Mouse (Mus musculus): ENCODE results near the gene Elovl1. TPM values are rescaled to one million over a fixed set of nuclear protein-coding genes. Genes with fewer than 3 reads are reported as not detected.

Elovl1 gene
- polyA plus RNA-seq, 1 experiment from 2014 or later, result 374 TPM

GRCm38 (mm10) chr4:118436820-118437603 lies 9.1 kb downstream of the Elovl1 start, which contains the start of gene Cdc20:
Cdc20 (minus strand) TSS chr4:118437352.
- H3K9ac ChIP-seq (ENCODE audit: low read length), result peak within 1 kb of the TSS; percentile 73

GRCm38 (mm10) chr4:118437829-118438253 lies 9.9 kb downstream of the Elovl1 start:
- no peak for ATAC-seq (ENCODE audit: low FRiP score, low TSS enrichment)
- no peak for TF ChIP-seq EP300 (optimal IDR thresholded peaks at IDR 0.05)
- no peak for TF ChIP-seq CTCF (IDR thresholded peaks at IDR 0.05; ENCODE audit: low read depth)
- Histone ChIP-seq H3K27me3 (ENCODE audit: control insufficient read depth, insufficient read depth, low read length) (no peaks in the 10 kb centered on the region), H3K4me1 (replicated peaks; ENCODE audit: control insufficient read depth, insufficient read depth) (peaks cover 7% of the 10 kb centered on the region; the same call in 1 of the 2 replicates), H3K4me3 (ENCODE audit: low read depth, low read length) (peak overlapping the region; percentile 52), H3K4me2 (replicated peaks; ENCODE audit: low read depth) (peak overlapping the region; percentile 55), H3K27ac (replicated peaks) (peak overlapping the region; percentile 88), H3K9ac (ENCODE audit: low read length) (peak overlapping the region; percentile 64), H3K9me3 (ENCODE audit: control insufficient read depth, low read length) (no peaks in the 10 kb centered on the region), H3K36me3 (ENCODE audit: control insufficient read depth, insufficient read depth, low read length) (no peaks in the 10 kb centered on the region; the same call in 1 of the 2 replicates)
- DNase-seq (ENCODE audit: low spot score), result no peak
- WGBS, result 5% methylated on average over 12 of the region's 12 CpGs

More at GRCm38 (mm10) chr4:118436820-118437603, 9.1 kb downstream of the Elovl1 start, which contains the start of gene Cdc20:
- Histone ChIP-seq H3K27me3 (ENCODE audit: control insufficient read depth, insufficient read depth, low read length) (no peaks in the 10 kb centered on the region), H3K4me3 (ENCODE audit: low read depth, low read length) (peak within 1 kb of the TSS; percentile 52), H3K4me1 (replicated peaks; ENCODE audit: control insufficient read depth, insufficient read depth) (peaks cover 7% of the 10 kb centered on the region; the same call in 1 of the 2 replicates), H3K27ac (replicated peaks) (peak within 1 kb of the TSS; percentile 88), H3K4me2 (replicated peaks; ENCODE audit: low read depth) (peak within 1 kb of the TSS; percentile 90), H3K36me3 (ENCODE audit: control insufficient read depth, insufficient read depth, low read length) (peaks cover 7% of the 10 kb centered on the region), H3K9me3 (ENCODE audit: control insufficient read depth, low read length) (no peaks in the 10 kb centered on the region)
- ATAC-seq (ENCODE audit: low FRiP score, low TSS enrichment) (peak; percentile 96), DNase-seq (ENCODE audit: low spot score) (peak; percentile 91)
- peak; percentile 90 for TF ChIP-seq EP300 (optimal IDR thresholded peaks at IDR 0.05)
- TF ChIP-seq CTCF (IDR thresholded peaks at IDR 0.05; ENCODE audit: low read depth), result peak; percentile 4; the same call in 1 of the 2 replicates
- WGBS, result under 1% methylated on average over 65 of the region's 67 CpGs

- DNase-seq (ENCODE audit: low spot score) (no peak), ATAC-seq (ENCODE audit: low FRiP score, low TSS enrichment) (no peak)
- WGBS, result 57% methylated on average over 10 of the region's 10 CpGs
- TF ChIP-seq CTCF (IDR thresholded peaks at IDR 0.05; ENCODE audit: low read depth), result no peak
- no peak for TF ChIP-seq EP300 (optimal IDR thresholded peaks at IDR 0.05)
- Histone ChIP-seq H3K4me1 (replicated peaks; ENCODE audit: control insufficient read depth, insufficient read depth) (no peaks in the 10 kb centered on the region), H3K4me3 (ENCODE audit: low read depth, low read length) (no peak overlapping the region), H3K9me3 (ENCODE audit: control insufficient read depth, low read length) (no peaks in the 10 kb centered on the region), H3K27me3 (ENCODE audit: control insufficient read depth, insufficient read depth, low read length) (no peaks in the 10 kb centered on the region), H3K36me3 (ENCODE audit: control insufficient read depth, insufficient read depth, low read length) (no peaks in the 10 kb centered on the region), H3K9ac (ENCODE audit: low read length) (no peak overlapping the region), H3K27ac (replicated peaks) (peak overlapping the region; percentile 31; the same call in 1 of the 2 replicates), H3K4me2 (replicated peaks; ENCODE audit: low read depth) (no peak overlapping the region)
Measured at GRCm38 (mm10) chr4:118445088-118445487, 17.2 kb downstream of the Elovl1 start.

- ATAC-seq (ENCODE audit: low FRiP score, low TSS enrichment), result peak; percentile 86
- H3K9me3 ChIP-seq (ENCODE audit: control insufficient read depth, low read length), result no peaks in the 10 kb centered on the region
- TF ChIP-seq CTCF (IDR thresholded peaks at IDR 0.05; ENCODE audit: low read depth), result peak; percentile 62
- TF ChIP-seq EP300 (optimal IDR thresholded peaks at IDR 0.05), result no peak
- peak overlapping the region; percentile 47 for H3K9ac ChIP-seq (ENCODE audit: low read length)
- H3K27ac ChIP-seq (replicated peaks), result peak overlapping the region; percentile 73
- no peaks in the 10 kb centered on the region for H3K4me1 ChIP-seq (replicated peaks; ENCODE audit: control insufficient read depth, insufficient read depth)
- 19% methylated on average over 18 of the region's 18 CpGs for WGBS
- peak; percentile 75 for DNase-seq (ENCODE audit: low spot score)
- H3K27me3 ChIP-seq (ENCODE audit: control insufficient read depth, insufficient read depth, low read length), result no peaks in the 10 kb centered on the region
- peak overlapping the region; percentile 28 for H3K4me3 ChIP-seq (ENCODE audit: low read depth, low read length)
- H3K4me2 ChIP-seq (replicated peaks; ENCODE audit: low read depth), result peak overlapping the region; percentile 59
- no peaks in the 10 kb centered on the region for H3K36me3 ChIP-seq (ENCODE audit: control insufficient read depth, insufficient read depth, low read length)
Measured at GRCm38 (mm10) chr4:118445781-118446414, 18.0 kb downstream of the Elovl1 start.

GRCm38 (mm10) chr4:118446415-118447153 lies 18.7 kb downstream of the Elovl1 start:
- peak overlapping the region; percentile 28 for H3K4me3 ChIP-seq (ENCODE audit: low read depth, low read length)
- 24% methylated on average over 24 of the region's 24 CpGs for WGBS
- peak; percentile 77 for ATAC-seq (ENCODE audit: low FRiP score, low TSS enrichment)
- H3K9me3 ChIP-seq (ENCODE audit: control insufficient read depth, low read length), result no peaks in the 10 kb centered on the region
- H3K27me3 ChIP-seq (ENCODE audit: control insufficient read depth, insufficient read depth, low read length), result no peaks in the 10 kb centered on the region
- H3K4me2 ChIP-seq (replicated peaks; ENCODE audit: low read depth), result peak overlapping the region; percentile 59
- H3K36me3 ChIP-seq (ENCODE audit: control insufficient read depth, insufficient read depth, low read length), result no peaks in the 10 kb centered on the region
- H3K4me1 ChIP-seq (replicated peaks; ENCODE audit: control insufficient read depth, insufficient read depth), result no peaks in the 10 kb centered on the region
- H3K9ac ChIP-seq (ENCODE audit: low read length), result peak overlapping the region; percentile 47
- peak; percentile 28 for DNase-seq (ENCODE audit: low spot score)
- H3K27ac ChIP-seq (replicated peaks), result peak overlapping the region; percentile 73
- TF ChIP-seq CTCF (IDR thresholded peaks at IDR 0.05; ENCODE audit: low read depth), result peak; percentile 19
- no peak for TF ChIP-seq EP300 (optimal IDR thresholded peaks at IDR 0.05)
